ENCODE assay signal across 16 mouse cellular contexts in genomic region chr17:27245851-27246381, GRCm38 (mm10). TPM values are rescaled to one million over a fixed set of nuclear protein-coding genes. Genes with fewer than 3 reads are reported as not detected.
A peak's percentile ranks its signal among the peaks of the same experiment; 100 is the strongest.
DNase-seq lines count a peak whose midpoint lies in the region; ATAC-seq lines count a peak whose summit lies in the region.
"Had no signal": no experiment of that assay in that cellular context is flagged by ENCODE, and none has a peak within 500 bp of the region (broad histone marks: within the 10 kb centered on the region; RNA-seq: fewer than 3 reads in every experiment).

No protein-coding gene starts in this region.

- no peak overlapping the region for H3K9ac ChIP-seq in heart, embryonic 14.5 days (ENCODE audit: low read length)
- H3K9ac ChIP-seq: hindbrain, embryonic 14.5 days; liver, embryonic 13.5 days; midbrain, embryonic 13.5 days had no signal

- peak; percentile 45 to 71 for DNase-seq in left cerebral cortex, adult 18-20 months (ENCODE audit: low spot score in 2 of 2)
- no peak for DNase-seq in left cerebral cortex, postnatal 4 days
- DNase-seq in heart, adult 8-10 months (ENCODE audit: low spot score), result peak; percentile 54
- peak; percentile 72 to 78 for DNase-seq in right cerebral cortex, adult 2 months (ENCODE audit: low spot score in 2 of 2)
- no peak for DNase-seq in layer of hippocampus, postnatal 25 days (ENCODE audit: extremely low spot score in 1 of 2, low spot score in 1 of 2)
- no peak for DNase-seq in midbrain, embryonic 10.5 days (ENCODE audit: low spot score)
- DNase-seq: cerebellum, adult 9-10 months; gastrocnemius, postnatal 14 days; kidney, adult 2 months; liver, embryonic 13.5 days; lung, postnatal 14 days; thymus, postnatal 36 days had no signal

- no peaks in the 10 kb centered on the region for H3K36me3 ChIP-seq in heart, embryonic 14.5 days (ENCODE audit: control insufficient read depth, insufficient read depth, low read length)
- H3K36me3 ChIP-seq in midbrain, embryonic 10.5 days, result no peaks in the 10 kb centered on the region
- H3K36me3 ChIP-seq: liver, embryonic 13.5 days; midbrain, embryonic 13.5 days had no signal

- H3K27me3 ChIP-seq in heart, embryonic 14.5 days (ENCODE audit: control insufficient read depth, insufficient read depth, low read length), result peaks cover 5% of the 10 kb centered on the region
- H3K27me3 ChIP-seq in midbrain, embryonic 10.5 days (ENCODE audit: low read depth, poor library complexity, severe bottlenecking), result no peaks in the 10 kb centered on the region
- H3K27me3 ChIP-seq: liver, embryonic 13.5 days; midbrain, embryonic 13.5 days had no signal

- no peak overlapping the region for H3K4me3 ChIP-seq in heart, embryonic 14.5 days (ENCODE audit: control insufficient read depth in 1 of 2, insufficient read depth in 1 of 2, low read depth in 1 of 2, low read length in 2 of 2)
- H3K4me3 ChIP-seq in midbrain, embryonic 10.5 days, result no peak overlapping the region
- H3K4me3 ChIP-seq: liver, embryonic 13.5 days; midbrain, embryonic 13.5 days had no signal

- H3K9me3 ChIP-seq in heart, embryonic 14.5 days (ENCODE audit: control insufficient read depth, low read length), result no peaks in the 10 kb centered on the region
- H3K9me3 ChIP-seq in midbrain, embryonic 10.5 days (replicated peaks), result no peaks in the 10 kb centered on the region
- H3K9me3 ChIP-seq: liver, embryonic 13.5 days; midbrain, embryonic 13.5 days had no signal

- ATAC-seq in heart, embryonic 14.5 days (ENCODE audit: insufficient number of reproducible peaks, insufficient read depth, low FRiP score, low read depth), result peak; percentile 36; the same call in 1 of the 2 replicates
- ATAC-seq: activated CD4-positive, CD25-positive, alpha-beta regulatory T cell, adult 4 months; midbrain, embryonic 13.5 days had no signal

- 0 out of 2 replicates have a peak overlapping the region, but pooled peaks have one; percentile 12 for H3K4me2 ChIP-seq in heart, embryonic 14.5 days (ENCODE audit: low read length)
- H3K4me2 ChIP-seq: hindbrain, embryonic 14.5 days; liver, embryonic 13.5 days; midbrain, embryonic 13.5 days had no signal

- peak overlapping the region; percentile 59 to 71 for H3K27ac ChIP-seq in heart, embryonic 14.5 days (replicated peaks in 1 of 2; ENCODE audit: control insufficient read depth in 1 of 2, insufficient read depth in 1 of 2, low read depth in 2 of 2, low read length in 2 of 2)
- H3K27ac ChIP-seq in midbrain, embryonic 10.5 days (replicated peaks), result no peak overlapping the region
- H3K27ac ChIP-seq: hindbrain, embryonic 14.5 days; liver, embryonic 13.5 days; midbrain, embryonic 13.5 days had no signal

- peaks cover 31 to 38% of the 10 kb centered on the region in 2 experiments for H3K4me1 ChIP-seq in heart, embryonic 14.5 days (ENCODE audit: control insufficient read depth in 2 of 2, insufficient read depth in 2 of 2, low read length in 2 of 2)
- peaks cover 18% of the 10 kb centered on the region for H3K4me1 ChIP-seq in midbrain, embryonic 10.5 days
- H3K4me1 ChIP-seq: liver, embryonic 13.5 days had no signal

- intact Hi-C loops in left cerebral cortex, postnatal 4 days (cut with DNase I), result loop anchor here (2.0 to 5.0 kb wide), 2 partner anchors 25 to 34 kb away; no protein-coding TSS in a partner anchor

- 18% methylated on average over 10 of the region's 10 CpGs for WGBS in heart, embryonic 14.5 days
- WGBS in midbrain, embryonic 10.5 days, result 81% methylated on average over 10 of the region's 10 CpGs

RNA-seq across cellular contexts. Expression of gene Lemd2, which starts 41.6 kb away (rescaled TPM):
- 10 to 100 TPM; 38.8 to 46.6 TPM for total RNA-seq in left cerebral cortex, adult 18-20 months (2021)
- 10 to 100 TPM; 64.7 to 67.8 TPM for total RNA-seq in left cerebral cortex, postnatal 4 days (2021)
- 10 to 100 TPM; 25.8 to 30.2 (median 27.8) TPM for total RNA-seq in heart, adult 8-10 months (2022)
- 9.1 and 12.8 TPM in 2 replicates for polyA plus RNA-seq in heart, embryonic 14.5 days (2014; fragmentation: Nextera tagmentation; extraction: Ambion mirVana)
- 10 to 100 TPM; 39.7 to 46.2 TPM for total RNA-seq in layer of hippocampus, postnatal 25 days (2021)
- 16.4 and 20.8 TPM in 2 replicates for polyA plus RNA-seq in midbrain, embryonic 10.5 days (2016; fragmentation: Nextera tagmentation; extraction: Ambion mirVana)

Comparison
In these comparisons a context has a peak if more than half of its experiments do, and no peak if none do; other contexts are left out.
1. DNase-seq: peak in left cerebral cortex, adult 18-20 months (2 of 2), heart, adult 8-10 months (single experiment) and right cerebral cortex, adult 2 months (2 of 2); none in left cerebral cortex, postnatal 4 days (single experiment), layer of hippocampus, postnatal 25 days (0 of 2) and midbrain, embryonic 10.5 days (single experiment).